Mouse (Mus musculus) brain, embryonic 14.5 days (tissue): ENCODE results near the gene Dst.

Experiments used
- CTCF ChIP-seq: fragments of 200-500 bp; IDR thresholded peaks from 2 replicates; pipeline ENCODE4 v1.5.1; 2012; ENCODE audit warnings: inconsistent platforms, mild to moderate bottlenecking, moderate library complexity, borderline replicate concordance; ENCODE audit not compliant: insufficient read depth, insufficient read length; ENCODE audit errors: extremely low read depth
- POLR2A ChIP-seq: fragments of 200-500 bp; IDR thresholded peaks from 2 replicates; pipeline ENCODE4 v1.6.1; 2012; ENCODE audit warnings: mild to moderate bottlenecking, inconsistent platforms, borderline replicate concordance; ENCODE audit not compliant: poor library complexity, insufficient read depth, insufficient read length, severe bottlenecking; ENCODE audit errors: extremely low read depth

DNA sequence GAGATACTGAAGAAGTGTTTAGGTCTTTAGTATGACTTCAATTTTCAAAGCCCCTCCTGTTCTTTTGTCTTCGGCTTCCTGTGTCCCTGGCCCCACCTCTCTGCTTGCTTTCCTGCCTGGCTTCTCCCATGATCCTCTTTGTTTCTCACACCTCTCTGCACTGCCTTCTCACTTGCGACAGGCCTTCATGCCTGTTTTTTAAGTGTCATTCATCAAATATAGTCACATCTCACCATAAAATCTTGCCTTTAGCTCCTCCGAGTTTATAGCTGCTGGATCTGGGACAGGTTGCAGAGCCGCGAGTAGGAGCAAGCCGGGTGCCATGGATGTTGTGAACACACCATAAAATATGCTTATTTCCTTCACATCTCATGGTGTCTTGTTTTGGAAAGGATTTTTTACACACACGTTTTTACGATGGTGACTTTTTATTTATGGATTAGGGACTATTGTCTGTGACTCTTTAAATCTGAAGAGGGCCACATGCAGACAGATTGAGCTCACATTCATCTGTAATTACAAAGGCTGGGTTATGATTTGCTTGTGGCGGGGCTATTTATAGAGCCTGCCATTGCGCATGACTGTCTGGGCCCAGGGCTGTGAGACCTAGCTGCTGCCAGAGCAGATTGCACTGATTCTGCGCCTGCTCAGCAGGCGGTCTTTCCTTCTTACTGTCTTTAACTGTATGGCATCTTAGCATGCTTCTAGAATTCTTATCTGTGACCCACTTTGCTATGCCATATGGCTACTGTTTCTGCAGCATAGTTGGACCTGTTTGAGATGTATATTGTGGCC, 38.8 kb downstream of the Dst start:
- TF ChIP-seq CTCF (no peak), POLR2A (no peak)
